Mouse (Mus musculus) bone marrow, adult 2 months (tissue): ENCODE measurements around the gene Fcf1.

ENCODE experiments used
- CTCF ChIP-seq: fragments of 200-500 bp; IDR thresholded peaks from 2 replicates; pipeline ENCODE4 v1.5.1; 2011; ENCODE audit warnings: low read length, control low read depth; ENCODE audit not compliant: control insufficient read depth, insufficient read depth
- POLR2A ChIP-seq: fragments of 200-500 bp; IDR thresholded peaks from 2 replicates; pipeline ENCODE4 v1.6.1; 2011; ENCODE audit warnings: low read depth, mild to moderate bottlenecking, control low read depth, low read length, borderline replicate concordance; ENCODE audit not compliant: control insufficient read depth

- TF ChIP-seq CTCF = no peak
- TF ChIP-seq POLR2A = no peak
These were observed 29.0 kb upstream of the Fcf1 start for GRCm38 (mm10) chr12:84941717-84942116.
